Mouse (Mus musculus): ENCODE measurements around the gene Efcab2. TPM values are rescaled to one million over a fixed set of nuclear protein-coding genes. Genes with fewer than 3 reads are reported as not detected.

Gene Efcab2
- total RNA-seq (2021), result 10 to 100 TPM in 1 of 2 experiments, 1 to 10 TPM in 1; 8.7 to 10.2 TPM

- DNase-seq, result peak; percentile 85 to 87
Measured at GRCm38 (mm10) chr1:178405951-178406711, at the start of gene Efcab2. Efcab2 (plus strand) TSS chr1:178406085.

GRCm38 (mm10) chr1:178357776-178358710, 47.8 kb upstream of the Efcab2 start:
- peak; percentile 48 to 57 for DNase-seq

- DNase-seq, result no peak
Measured at GRCm38 (mm10) chr1:178360264-178360663, 45.6 kb upstream of the Efcab2 start.

- no peak for DNase-seq
Measured at GRCm38 (mm10) chr1:178360702-178361101, 45.2 kb upstream of the Efcab2 start.

- DNase-seq, result no peak
Measured at GRCm38 (mm10) chr1:178365171-178365570, 40.7 kb upstream of the Efcab2 start.

GRCm38 (mm10) chr1:178368121-178368520, 37.8 kb upstream of the Efcab2 start:
- no peak for DNase-seq

GRCm38 (mm10) chr1:178368548-178369271, 37.2 kb upstream of the Efcab2 start:
- peak; percentile 93 to 94 for DNase-seq

- peak in 1 of 2 experiments; percentile 19 for DNase-seq
Measured at GRCm38 (mm10) chr1:178369272-178369651, 36.6 kb upstream of the Efcab2 start.

- DNase-seq, result no peak
Measured at GRCm38 (mm10) chr1:178372681-178373080, 33.2 kb upstream of the Efcab2 start.

GRCm38 (mm10) chr1:178375381-178375780, 30.5 kb upstream of the Efcab2 start:
- DNase-seq, result no peak

GRCm38 (mm10) chr1:178376061-178376460, 29.8 kb upstream of the Efcab2 start:
- no peak for DNase-seq

GRCm38 (mm10) chr1:178376907-178377306, 29.0 kb upstream of the Efcab2 start:
- no peak for DNase-seq

- DNase-seq, result no peak
Measured at GRCm38 (mm10) chr1:178378115-178378514, 27.8 kb upstream of the Efcab2 start.

GRCm38 (mm10) chr1:178379224-178379623, 26.7 kb upstream of the Efcab2 start:
- DNase-seq, result no peak

GRCm38 (mm10) chr1:178382165-178382564, 23.7 kb upstream of the Efcab2 start:
- peak in 1 of 2 experiments; percentile 21 for DNase-seq

- no peak for DNase-seq
Measured at GRCm38 (mm10) chr1:178388802-178389201, 17.1 kb upstream of the Efcab2 start.

- DNase-seq, result no peak
Measured at GRCm38 (mm10) chr1:178389401-178389800, 16.5 kb upstream of the Efcab2 start.

GRCm38 (mm10) chr1:178392970-178393369, 12.9 kb upstream of the Efcab2 start:
- DNase-seq, result no peak

GRCm38 (mm10) chr1:178395091-178395490, 10.8 kb upstream of the Efcab2 start:
- DNase-seq, result no peak

- no peak for DNase-seq
Measured at GRCm38 (mm10) chr1:178396383-178396782, 9.5 kb upstream of the Efcab2 start.

GRCm38 (mm10) chr1:178399879-178400278, 6.0 kb upstream of the Efcab2 start:
- DNase-seq, result no peak

- no peak for DNase-seq
Measured at GRCm38 (mm10) chr1:178400652-178401051, 5.2 kb upstream of the Efcab2 start.

- no peak for DNase-seq
Measured at GRCm38 (mm10) chr1:178401960-178402359, 3.9 kb upstream of the Efcab2 start.
